Mouse (Mus musculus) C2C12 (cell line): ENCODE data around the gene Tacr2. TPM values are rescaled to one million over a fixed set of nuclear protein-coding genes. Genes with fewer than 3 reads are reported as not detected.

Source experiments
- H3K27me3 ChIP-seq: one replicate; pipeline ENCODE4 v1.6.1; 2011; ENCODE audit not compliant: control insufficient read depth, insufficient read depth, insufficient read length
- H3K36me3 ChIP-seq: one replicate; pipeline ENCODE4 v1.6.1; 2011; ENCODE audit not compliant: control insufficient read depth, insufficient read depth
- H3K4me3 ChIP-seq: one replicate; pipeline ENCODE4 v1.5.1; 2011; ENCODE audit warnings: mild to moderate bottlenecking, control low read depth; ENCODE audit not compliant: poor library complexity, insufficient read depth, severe bottlenecking
- H3K79me2 ChIP-seq: one replicate; pipeline ENCODE4 v1.6.1; 2011; ENCODE audit not compliant: control insufficient read depth, insufficient read depth
- H3K79me3 ChIP-seq: one replicate; pipeline ENCODE4 v1.6.1; 2011; ENCODE audit warnings: low read depth, control low read depth
- H3ac ChIP-seq: one replicate; pipeline ENCODE3; 2011; ENCODE audit warnings: low read depth; ENCODE audit not compliant: control insufficient read depth, insufficient read length
- CEBPB ChIP-seq: IDR thresholded peaks from one replicate; pipeline ENCODE4 v1.6.1; 2011; ENCODE audit warnings: low read depth, mild to moderate bottlenecking, control low read depth, moderate library complexity
- CTCF ChIP-seq: IDR thresholded peaks from one replicate; pipeline ENCODE4 v1.5.1; 2011; ENCODE audit not compliant: control insufficient read depth, insufficient read depth, insufficient read length
- FOSL1 ChIP-seq: IDR thresholded peaks from one replicate; pipeline ENCODE4 v1.8.0; 2011; ENCODE audit warnings: mild to moderate bottlenecking, low read length; ENCODE audit not compliant: poor library complexity, insufficient read depth, severe bottlenecking
- MAX ChIP-seq: IDR thresholded peaks from one replicate; pipeline ENCODE4 v1.6.1; 2011; ENCODE audit warnings: mild to moderate bottlenecking, control low read depth
- MYOD1 ChIP-seq: IDR thresholded peaks from one replicate; pipeline ENCODE4 v1.6.1; 2011; ENCODE audit warnings: low read depth; ENCODE audit not compliant: control insufficient read depth, insufficient read length
- MYOG ChIP-seq: IDR thresholded peaks from one replicate; pipeline ENCODE4 v1.6.1; 2011; ENCODE audit not compliant: control insufficient read depth, insufficient read length; ENCODE audit errors: extremely low read depth
- USF1 ChIP-seq: IDR thresholded peaks from one replicate; pipeline ENCODE4 v1.6.1; 2011; ENCODE audit warnings: low read depth, mild to moderate bottlenecking, control low read depth, moderate library complexity
- polyA plus RNA-seq: library from polyadenylated mRNA; unstranded; fragments of >200 nt; fragmentation: generic; extraction: Trizol; gene quantifications from one replicate; pipeline ENCODE4 v1.2.1, GENCODE M21; 2012; ENCODE audit warnings: missing spikeins

Gene Tacr2
- polyA plus RNA-seq, 1 experiment: 0.04 TPM

GRCm38 (mm10) chr10:62242896-62243295, 9.3 kb upstream of the Tacr2 start:
- no peak for TF ChIP-seq MAX
- no peak for TF ChIP-seq FOSL1
- no peak for TF ChIP-seq USF1
- TF ChIP-seq CEBPB: no peak
- TF ChIP-seq CTCF: no peak
- H3K79me3 ChIP-seq: no peaks in the 10 kb centered on the region
- H3K4me3 ChIP-seq: no peak overlapping the region
- H3ac ChIP-seq: no peak overlapping the region
- H3K79me2 ChIP-seq: no peaks in the 10 kb centered on the region
- no peaks in the 10 kb centered on the region for H3K27me3 ChIP-seq
- H3K36me3 ChIP-seq: no peaks in the 10 kb centered on the region

DNA sequence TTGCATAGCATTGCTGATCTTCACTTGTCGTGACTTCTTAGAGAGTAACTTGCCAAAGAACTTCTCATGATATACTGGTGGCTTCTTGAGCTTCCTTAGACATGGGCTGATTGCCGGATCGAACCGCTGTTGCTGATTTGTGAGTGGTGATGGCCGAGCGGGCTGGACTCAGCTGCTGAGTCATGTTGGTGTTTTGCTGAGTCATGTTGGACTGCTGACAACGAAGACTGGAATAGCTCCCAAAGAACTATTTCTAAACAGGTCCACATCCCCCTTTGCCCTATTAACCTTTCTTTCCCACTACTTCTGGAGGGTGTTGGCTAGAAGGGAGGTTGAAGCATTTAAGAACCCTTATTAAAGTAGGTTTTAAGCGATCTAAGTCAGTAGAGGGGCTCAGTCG, 8.2 kb upstream of the Tacr2 start:
- Histone ChIP-seq H3K27me3 (no peaks in the 10 kb centered on the region), H3K79me3 (no peaks in the 10 kb centered on the region), H3K4me3 (no peak overlapping the region), H3ac (no peak overlapping the region), H3K36me3 (no peaks in the 10 kb centered on the region), H3K79me2 (no peaks in the 10 kb centered on the region)
- TF ChIP-seq MYOD1 (no peak), MAX (no peak), CEBPB (no peak), FOSL1 (no peak), USF1 (no peak)

GRCm38 (mm10) chr10:62247156-62247555, 5.1 kb upstream of the Tacr2 start:
- no peaks in the 10 kb centered on the region for H3K79me2 ChIP-seq
- H3K36me3 ChIP-seq: no peaks in the 10 kb centered on the region
- H3K27me3 ChIP-seq: no peaks in the 10 kb centered on the region
- no peak overlapping the region for H3ac ChIP-seq
- no peak for TF ChIP-seq MYOD1
- no peak for TF ChIP-seq FOSL1
- no peak for TF ChIP-seq CEBPB
- no peak for TF ChIP-seq MAX
- no peak for TF ChIP-seq CTCF
- no peak for TF ChIP-seq USF1
- no peak for TF ChIP-seq MYOG
- no peaks in the 10 kb centered on the region for H3K79me3 ChIP-seq
- H3K4me3 ChIP-seq: no peak overlapping the region

DNA sequence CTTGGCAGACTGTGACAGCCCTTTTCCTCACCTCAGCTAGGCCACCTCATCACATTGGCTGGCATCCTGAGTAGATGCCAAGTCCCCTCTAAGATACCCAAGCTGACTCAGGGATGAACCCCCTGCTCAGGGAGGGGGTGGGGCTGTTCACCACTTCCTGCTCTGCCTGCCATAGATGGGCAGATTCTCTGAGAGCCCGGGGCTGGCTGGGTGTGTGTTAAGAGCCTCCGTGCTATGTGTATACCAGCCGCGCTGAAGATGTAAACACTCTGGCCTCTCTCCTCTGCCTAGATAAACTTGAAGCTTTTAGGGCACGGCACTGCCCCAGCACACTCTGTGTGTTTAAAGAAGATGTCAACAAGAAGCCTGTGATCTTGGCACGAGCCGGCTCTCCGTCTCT, 4.4 kb upstream of the Tacr2 start:
- H3K27me3 ChIP-seq: no peaks in the 10 kb centered on the region
- no peak overlapping the region for H3ac ChIP-seq
- no peak overlapping the region for H3K4me3 ChIP-seq
- no peaks in the 10 kb centered on the region for H3K36me3 ChIP-seq
- no peaks in the 10 kb centered on the region for H3K79me3 ChIP-seq
- no peaks in the 10 kb centered on the region for H3K79me2 ChIP-seq
- TF ChIP-seq CTCF (no peak), MYOD1 (no peak), CEBPB (no peak), MYOG (no peak), MAX (no peak), FOSL1 (no peak), USF1 (no peak)

DNA sequence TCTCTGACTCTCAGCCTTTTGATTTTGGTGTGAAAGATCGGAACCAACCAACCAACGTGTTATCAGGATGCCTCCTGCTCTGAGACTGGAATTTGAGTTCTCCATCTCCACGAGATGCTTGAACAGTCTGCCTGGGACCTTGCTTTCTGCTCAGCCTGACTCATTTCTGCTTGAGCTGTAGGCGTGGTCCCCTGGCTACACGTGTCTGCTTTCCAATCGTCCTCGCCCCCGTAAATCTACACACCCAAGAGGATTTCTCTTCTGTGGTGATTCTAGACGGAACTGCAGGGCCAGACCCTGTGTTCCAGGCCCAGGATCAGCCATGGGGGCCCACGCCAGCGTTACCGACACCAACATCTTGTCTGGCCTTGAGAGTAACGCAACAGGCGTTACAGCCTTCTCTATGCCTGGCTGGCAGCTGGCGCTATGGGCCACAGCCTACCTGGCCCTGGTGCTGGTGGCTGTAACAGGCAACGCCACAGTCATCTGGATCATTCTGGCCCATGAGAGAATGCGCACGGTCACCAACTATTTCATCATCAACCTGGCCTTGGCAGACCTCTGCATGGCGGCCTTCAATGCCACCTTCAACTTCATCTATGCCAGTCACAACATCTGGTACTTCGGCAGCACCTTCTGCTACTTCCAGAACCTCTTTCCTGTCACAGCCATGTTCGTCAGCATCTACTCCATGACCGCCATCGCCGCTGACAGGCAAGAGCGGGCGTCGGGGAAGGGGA, 428 bp downstream of the Tacr2 start:
- H3K27me3 ChIP-seq: no peaks in the 10 kb centered on the region
- TF ChIP-seq MYOG (no peak), USF1 (no peak), MAX (no peak), FOSL1 (no peak), MYOD1 (no peak), CEBPB (no peak), CTCF (no peak)

DNA sequence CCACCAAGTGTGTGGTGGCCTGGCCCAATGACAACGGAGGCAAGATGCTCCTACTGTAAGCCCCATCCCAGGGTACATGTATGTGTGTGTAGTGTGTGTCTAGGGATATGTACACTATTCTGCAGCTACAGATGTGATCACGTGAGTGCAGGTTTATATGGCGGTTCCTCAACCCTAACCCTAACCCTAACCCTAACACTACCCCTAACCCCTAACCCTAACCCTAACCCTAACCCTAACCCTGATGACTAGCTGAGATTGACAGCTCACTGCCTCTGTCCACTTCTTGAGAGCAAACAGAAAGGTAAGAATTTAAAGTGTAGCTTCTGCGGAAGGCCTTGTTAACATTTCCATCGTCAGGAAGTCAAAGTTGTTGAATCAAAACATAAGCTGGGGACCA, 6.1 kb downstream of the Tacr2 start:
- TF ChIP-seq MYOD1 (no peak), CTCF (no peak), MYOG (no peak), USF1 (no peak), FOSL1 (no peak), MAX (no peak), CEBPB (no peak)
- no peak overlapping the region for H3ac ChIP-seq

More for the DNA sequence above, 428 bp downstream of the Tacr2 start:
- H3K4me3 ChIP-seq: no peak overlapping the region
- H3K36me3 ChIP-seq: no peaks in the 10 kb centered on the region
- no peak overlapping the region for H3ac ChIP-seq
- H3K79me3 ChIP-seq: no peaks in the 10 kb centered on the region
- H3K79me2 ChIP-seq: no peaks in the 10 kb centered on the region

More for the DNA sequence above, 6.1 kb downstream of the Tacr2 start:
- Histone ChIP-seq H3K36me3 (no peaks in the 10 kb centered on the region), H3K79me3 (no peaks in the 10 kb centered on the region), H3K79me2 (no peaks in the 10 kb centered on the region), H3K27me3 (peaks cover 6% of the 10 kb centered on the region), H3K4me3 (no peak overlapping the region)
